Mouse (Mus musculus) induced T-regulatory cell, adult 2 months (primary cell): ENCODE data around the gene Fezf1.

Experiments
- DNase-seq: peaks from one replicate; pipeline ENCODE4 v3.0.0-alpha.2; 2012; ENCODE audit warnings: low read depth

The Fezf1 gene

DNA sequence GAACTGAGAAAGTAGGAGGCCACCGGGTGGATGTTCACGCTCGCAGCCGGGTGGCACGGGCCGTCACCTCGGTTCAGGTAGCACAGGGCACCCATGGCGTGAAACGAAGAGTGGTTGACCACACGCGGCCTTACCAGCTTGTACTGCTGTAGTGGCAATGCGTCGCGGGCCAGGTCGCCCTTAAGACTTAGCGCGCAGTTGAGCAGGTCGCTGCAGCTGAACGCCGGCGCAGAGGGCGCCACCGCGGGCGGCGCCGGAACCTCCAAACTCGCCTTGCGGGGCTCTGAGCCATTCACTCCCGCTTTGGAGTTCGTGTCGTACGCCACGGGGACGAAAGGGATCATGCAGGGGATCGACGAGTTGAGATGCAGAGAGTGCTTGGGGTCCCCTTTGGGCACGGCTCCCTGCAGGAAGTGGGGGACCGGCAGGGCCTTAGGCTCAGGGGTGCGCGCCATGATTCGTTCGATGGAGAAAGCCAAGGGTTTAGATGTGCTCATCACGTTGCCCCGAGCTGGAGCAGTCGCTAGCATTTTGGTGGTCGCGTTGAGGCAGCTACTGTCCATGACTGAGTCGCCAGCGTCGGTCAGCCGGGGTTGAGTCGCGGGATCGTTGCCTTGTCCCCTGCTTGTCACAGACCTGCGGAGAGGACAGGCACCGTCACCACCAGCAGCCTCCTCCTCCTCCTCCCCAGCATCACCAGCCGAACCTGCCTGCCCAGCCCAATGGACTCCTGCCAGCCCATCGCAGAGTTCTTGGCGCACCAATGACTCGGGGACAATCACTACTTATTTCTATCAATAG is 450 bp downstream of the Fezf1 start:
- DNase-seq, result no peak

DNA sequence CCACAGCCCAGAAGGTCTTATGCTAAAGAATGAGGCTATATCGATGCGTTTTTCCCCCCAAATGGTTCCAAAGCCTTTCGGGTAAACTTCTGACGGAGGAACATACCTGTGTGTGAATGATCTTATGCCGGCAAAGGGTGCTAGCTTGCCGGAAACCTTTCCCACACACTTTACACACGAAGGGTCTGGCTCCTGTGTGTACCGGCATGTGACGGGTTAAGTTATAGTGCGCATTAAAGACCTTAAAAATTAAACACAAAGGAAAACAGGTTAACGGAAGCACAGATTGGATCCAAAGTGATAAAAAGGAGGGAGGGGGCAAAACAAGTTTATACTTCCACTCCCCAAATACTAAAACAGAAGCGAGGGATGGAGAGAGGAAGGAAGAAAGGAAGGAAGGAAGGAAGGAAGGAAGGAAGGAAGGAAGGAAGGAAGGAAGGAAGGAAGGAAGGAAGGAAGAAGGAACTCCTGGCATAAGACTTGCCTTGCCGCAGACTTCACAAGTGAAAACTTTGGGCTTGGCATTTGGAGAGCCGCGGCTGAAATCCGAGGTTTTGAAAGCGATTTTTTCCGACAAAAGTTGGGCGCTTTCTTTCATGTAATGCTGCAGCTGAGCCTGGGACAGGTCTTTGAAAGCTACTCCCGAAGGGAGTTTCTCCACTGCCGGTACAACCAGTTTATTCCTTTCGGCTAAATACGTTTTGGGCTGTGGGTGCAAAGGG is 1.2 kb downstream of the Fezf1 start:
- no peak for DNase-seq

DNA sequence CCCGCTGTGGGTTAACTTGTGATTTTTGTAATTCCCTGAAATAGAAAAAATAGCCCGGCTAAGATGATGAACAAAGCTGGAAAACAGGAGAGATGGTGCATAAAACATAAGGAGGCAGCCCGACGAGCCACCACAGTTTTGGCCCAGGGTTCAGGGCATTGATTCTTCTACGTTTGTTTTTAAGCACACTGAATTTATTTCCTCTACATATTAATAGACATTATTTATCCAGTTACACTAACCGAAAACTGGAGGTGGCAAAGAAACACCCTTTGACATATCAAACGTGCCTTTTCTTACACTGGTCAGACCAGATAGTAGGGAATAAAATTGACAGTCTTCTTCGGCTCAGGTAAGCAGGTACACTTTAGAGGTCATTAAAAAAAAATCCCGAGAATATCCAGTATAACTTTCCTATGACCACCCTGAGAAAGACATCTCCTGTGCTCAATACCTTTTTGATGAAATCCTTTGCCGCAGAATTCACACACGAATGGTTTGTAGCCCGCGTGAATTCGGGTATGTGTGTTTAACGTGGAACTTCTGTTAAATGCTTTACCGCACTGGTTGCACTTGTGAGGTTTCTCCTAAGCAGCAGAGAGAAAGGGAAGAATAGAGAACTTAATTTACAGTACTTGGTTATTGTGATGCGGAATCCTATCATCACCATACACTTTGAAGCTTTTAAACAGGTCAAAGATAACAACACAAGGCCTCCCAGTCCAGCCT is 1.9 kb downstream of the Fezf1 start:
- no peak for DNase-seq

DNA sequence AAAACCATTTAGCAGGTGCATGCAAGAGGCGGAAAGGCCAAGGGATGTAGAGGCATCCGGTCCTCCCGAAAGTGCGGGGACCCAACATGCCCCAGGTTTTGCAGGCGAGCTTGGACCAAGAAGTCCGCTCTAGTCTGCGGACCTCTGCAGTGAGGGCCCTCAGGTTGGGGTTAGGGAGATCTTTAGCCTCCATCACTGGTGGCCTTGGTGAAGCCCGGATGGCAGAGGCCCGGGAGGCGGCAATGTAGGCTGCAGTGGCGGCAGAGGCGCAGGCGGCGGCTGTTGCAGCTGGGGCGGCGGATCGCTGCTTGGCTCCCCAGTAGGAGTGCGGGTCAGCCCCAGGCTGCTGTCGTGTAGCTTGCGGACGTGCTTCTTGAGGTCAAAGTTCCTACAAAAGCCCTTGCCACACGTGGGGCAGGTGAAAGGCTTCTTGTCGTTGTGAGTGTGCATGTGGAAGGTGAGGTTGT is 2.6 kb downstream of the Fezf1 start:
- DNase-seq, result no peak

DNA sequence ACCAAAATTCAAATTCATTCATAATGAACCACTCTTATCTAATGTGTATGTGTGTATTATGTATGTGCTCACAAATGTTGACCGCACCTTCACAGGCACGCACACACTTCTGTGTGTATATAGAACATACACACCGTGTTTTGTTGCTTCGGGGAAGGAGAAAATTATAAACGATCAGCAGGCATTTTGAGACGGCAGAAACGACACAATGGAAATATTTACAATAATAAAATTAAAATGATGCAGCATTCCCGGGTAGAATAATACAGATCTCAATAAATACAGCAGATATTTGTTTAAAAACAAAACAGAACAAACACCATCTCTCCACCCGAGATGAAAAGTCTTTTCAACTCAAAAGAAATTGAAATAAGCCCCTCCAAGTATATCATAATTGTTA is 3.0 kb downstream of the Fezf1 start:
- no peak for DNase-seq

DNA sequence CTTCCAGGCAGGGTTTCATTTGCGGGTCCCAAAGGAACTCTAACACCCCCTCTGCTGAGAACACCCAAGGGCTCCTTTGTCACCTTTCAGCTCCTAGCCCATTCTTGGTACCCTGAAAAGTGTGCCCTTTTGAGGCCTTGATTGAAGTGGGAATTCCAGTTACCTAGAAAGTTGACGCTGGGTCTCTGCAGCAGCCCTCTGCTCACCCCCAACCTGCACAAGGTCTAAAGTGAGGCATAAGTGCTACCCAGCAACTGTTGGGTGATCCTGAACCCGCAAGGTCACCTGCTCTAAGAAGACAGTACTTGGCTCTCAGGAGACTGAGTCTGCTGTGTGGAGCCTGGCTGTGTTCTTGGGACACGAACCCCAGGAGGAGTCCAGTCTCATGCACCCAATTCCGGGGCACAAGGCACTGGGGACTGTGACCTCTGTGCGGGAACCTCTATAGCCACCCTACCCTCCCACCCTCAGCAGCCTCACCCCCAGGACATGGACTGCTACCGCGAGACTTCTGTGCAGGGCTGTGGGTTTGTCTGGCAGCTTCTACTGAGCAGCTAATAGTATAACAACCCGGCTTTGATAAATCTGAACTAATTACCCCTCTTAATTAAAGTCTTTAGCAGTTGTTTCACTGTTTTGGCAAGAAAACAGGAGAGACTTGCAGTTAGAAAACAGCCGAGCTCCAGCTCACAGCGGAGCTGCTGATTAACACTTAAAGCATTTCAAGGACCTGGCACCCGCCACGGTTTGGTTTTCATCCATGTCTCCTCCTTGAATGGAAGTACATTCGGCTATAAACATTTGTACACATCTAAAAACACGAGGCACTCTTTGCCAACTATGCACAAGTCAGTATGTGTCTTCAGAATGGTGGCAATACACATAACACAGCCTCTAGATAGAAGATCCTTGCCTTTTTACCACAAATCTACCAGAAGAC is 4.1 kb downstream of the Fezf1 start:
- DNase-seq, result no peak

DNA sequence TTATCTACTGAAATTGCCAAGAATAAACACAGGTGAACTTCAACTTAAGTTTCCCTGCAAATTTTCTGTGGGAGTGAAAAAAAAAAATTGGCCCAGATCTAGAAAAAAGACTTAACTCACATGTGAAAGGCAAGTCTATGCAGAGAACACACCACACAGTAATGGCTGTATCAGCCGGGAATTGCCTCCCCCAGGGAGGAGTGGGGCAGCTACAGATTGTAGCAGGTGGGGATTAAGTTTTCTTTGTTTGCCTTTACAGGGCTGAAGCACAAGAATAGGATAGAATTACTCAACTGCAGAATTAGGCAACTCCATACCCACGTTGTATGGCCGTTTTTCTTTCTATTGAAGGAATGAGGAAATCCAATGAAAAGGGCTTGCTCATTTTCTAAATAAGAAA is 36.7 kb downstream of the Fezf1 start:
- no peak for DNase-seq

DNA sequence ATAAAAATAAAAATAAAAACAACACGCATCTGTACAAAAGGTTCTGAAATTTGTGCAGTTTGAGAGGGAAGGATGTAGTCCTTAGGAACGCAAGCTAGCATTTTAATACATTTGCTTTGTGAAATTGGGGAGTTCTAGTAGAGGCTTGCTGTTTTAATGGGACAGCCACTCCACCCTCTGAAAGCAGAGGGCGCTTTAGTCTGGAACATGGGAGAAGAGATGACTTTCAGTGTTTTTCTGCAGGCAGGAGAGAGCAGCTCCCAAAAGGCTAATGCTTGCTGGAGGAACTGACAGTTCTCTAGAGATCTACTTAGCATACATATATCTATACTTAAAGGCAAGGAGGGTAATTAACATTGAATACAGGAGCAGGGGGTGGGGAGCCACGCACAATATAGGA is 40.4 kb downstream of the Fezf1 start:
- no peak for DNase-seq

DNA sequence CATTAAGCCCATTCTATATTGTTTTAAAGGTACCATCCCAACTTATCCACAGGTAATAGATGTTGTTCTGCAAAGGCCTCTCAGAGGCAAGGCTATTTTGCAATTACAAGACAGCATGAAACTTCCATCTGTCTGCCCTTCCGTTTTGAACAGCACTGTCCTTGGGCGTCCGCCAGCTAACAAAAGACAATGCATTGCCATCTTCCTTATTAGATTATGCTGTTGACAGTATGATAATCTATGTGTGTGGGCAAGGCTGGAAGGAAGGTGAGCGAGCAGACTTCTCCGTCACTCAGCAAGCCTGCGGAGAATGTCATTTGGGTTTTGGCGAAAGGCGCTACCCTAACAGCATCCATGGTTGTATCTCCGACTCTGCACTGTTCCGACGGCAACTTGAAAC is 45.5 kb downstream of the Fezf1 start:
- no peak for DNase-seq
